Mouse (Mus musculus): ENCODE data around the gene Lrrc41. TPM values are rescaled to one million over a fixed set of nuclear protein-coding genes. Genes with fewer than 3 reads are reported as not detected.

The Lrrc41 gene
- total and polyA plus RNA-seq, 3 experiments, result 44.9 to 109 (median 55.8) TPM

GRCm38 (mm10) chr4:116057559-116057958, 17.5 kb upstream of the Lrrc41 start:
- TF ChIP-seq GATA1 (IDR thresholded peaks at IDR 0.05; ENCODE audit: borderline replicate concordance, low read length) (no peak), CTCF (IDR thresholded peaks at IDR 0.05; ENCODE audit: low read depth, low read length) (no peak), TAL1 (conservative IDR thresholded peaks at IDR 0.05; ENCODE audit: low read depth, low read length) (no peak), GATA2 (IDR thresholded peaks at IDR 0.05; ENCODE audit: borderline replicate concordance, low read depth, low read length) (no peak)
- DNase-seq (ENCODE audit: low spot score), result no peak
- H3K36me3 ChIP-seq (replicated peaks), result no peaks in the 10 kb centered on the region
- H3K4me3 ChIP-seq (ENCODE audit: low read depth, low read length), result no peak overlapping the region
- no peaks in the 10 kb centered on the region for H3K9me3 ChIP-seq (replicated peaks)
- peaks cover 16% of the 10 kb centered on the region for H3K4me1 ChIP-seq (ENCODE audit: insufficient read depth, low read depth, low read length)
- no peak for ATAC-seq (ENCODE audit: extremely low read depth, insufficient number of reproducible peaks, low FRiP score, poor library complexity, severe bottlenecking)
- H3K27me3 ChIP-seq (ENCODE audit: insufficient read depth, low read length), result no peaks in the 10 kb centered on the region

GRCm38 (mm10) chr4:116059012-116059726, 15.9 kb upstream of the Lrrc41 start:
- Histone ChIP-seq H3K9me3 (replicated peaks) (no peaks in the 10 kb centered on the region), H3K4me3 (ENCODE audit: low read depth, low read length) (no peak overlapping the region), H3K4me1 (ENCODE audit: insufficient read depth, low read depth, low read length) (peaks cover 20% of the 10 kb centered on the region), H3K36me3 (replicated peaks) (no peaks in the 10 kb centered on the region), H3K27me3 (ENCODE audit: insufficient read depth, low read length) (no peaks in the 10 kb centered on the region)
- ATAC-seq (ENCODE audit: extremely low read depth, insufficient number of reproducible peaks, low FRiP score, poor library complexity, severe bottlenecking) (no peak), DNase-seq (ENCODE audit: low spot score) (no peak)
- TF ChIP-seq GATA2 (IDR thresholded peaks at IDR 0.05; ENCODE audit: borderline replicate concordance, low read depth, low read length), result no peak
- no peak for TF ChIP-seq CTCF (IDR thresholded peaks at IDR 0.05; ENCODE audit: low read depth, low read length)
- TF ChIP-seq POLR2AphosphoS5 (IDR thresholded peaks at IDR 0.05; ENCODE audit: insufficient replicate concordance, low read depth, low read length), result no peak
- TF ChIP-seq TAL1 (conservative IDR thresholded peaks at IDR 0.05; ENCODE audit: low read depth, low read length), result no peak
- TF ChIP-seq GATA1 (IDR thresholded peaks at IDR 0.05; ENCODE audit: borderline replicate concordance, low read length), result no peak

GRCm38 (mm10) chr4:116063855-116064254, 11.2 kb upstream of the Lrrc41 start:
- H3K4me1 ChIP-seq (ENCODE audit: insufficient read depth, low read depth, low read length), result peaks cover 24% of the 10 kb centered on the region
- peak; percentile 96 for ATAC-seq (ENCODE audit: extremely low read depth, insufficient number of reproducible peaks, low FRiP score, poor library complexity, severe bottlenecking)
- no peaks in the 10 kb centered on the region for H3K27me3 ChIP-seq (ENCODE audit: insufficient read depth, low read length)
- peaks cover 35% of the 10 kb centered on the region for H3K36me3 ChIP-seq (replicated peaks)
- H3K4me3 ChIP-seq (ENCODE audit: low read depth, low read length), result no peak overlapping the region
- TF ChIP-seq POLR2AphosphoS5 (IDR thresholded peaks at IDR 0.05; ENCODE audit: insufficient replicate concordance, low read depth, low read length) (no peak), GATA1 (IDR thresholded peaks at IDR 0.05; ENCODE audit: borderline replicate concordance, low read length) (no peak), GATA2 (IDR thresholded peaks at IDR 0.05; ENCODE audit: borderline replicate concordance, low read depth, low read length) (no peak), CTCF (IDR thresholded peaks at IDR 0.05; ENCODE audit: low read depth, low read length) (no peak), TAL1 (conservative IDR thresholded peaks at IDR 0.05; ENCODE audit: low read depth, low read length) (no peak)
- H3K9me3 ChIP-seq (replicated peaks), result no peaks in the 10 kb centered on the region
- peak; percentile 26 for DNase-seq (ENCODE audit: low spot score)

GRCm38 (mm10) chr4:116070116-116070515, 5.0 kb upstream of the Lrrc41 start:
- DNase-seq (ENCODE audit: low spot score), result no peak
- TF ChIP-seq CTCF (IDR thresholded peaks at IDR 0.05; ENCODE audit: low read depth, low read length) (no peak), TAL1 (conservative IDR thresholded peaks at IDR 0.05; ENCODE audit: low read depth, low read length) (no peak), GATA2 (IDR thresholded peaks at IDR 0.05; ENCODE audit: borderline replicate concordance, low read depth, low read length) (no peak), GATA1 (IDR thresholded peaks at IDR 0.05; ENCODE audit: borderline replicate concordance, low read length) (no peak), POLR2AphosphoS5 (IDR thresholded peaks at IDR 0.05; ENCODE audit: insufficient replicate concordance, low read depth, low read length) (no peak)
- H3K27me3 ChIP-seq (ENCODE audit: insufficient read depth, low read length), result no peaks in the 10 kb centered on the region
- no peak for ATAC-seq (ENCODE audit: extremely low read depth, insufficient number of reproducible peaks, low FRiP score, poor library complexity, severe bottlenecking)
- no peak overlapping the region for H3K4me3 ChIP-seq (ENCODE audit: low read depth, low read length)
- H3K9me3 ChIP-seq (replicated peaks), result no peaks in the 10 kb centered on the region
- H3K4me1 ChIP-seq (ENCODE audit: insufficient read depth, low read depth, low read length), result peaks cover 15% of the 10 kb centered on the region
- peaks cover 67% of the 10 kb centered on the region for H3K36me3 ChIP-seq (replicated peaks)

- H3K4me3 ChIP-seq (ENCODE audit: low read depth, low read length), result peak overlapping the region; percentile 51; the same call in 1 of the 2 replicates
- H3K36me3 ChIP-seq (replicated peaks), result peaks cover 48% of the 10 kb centered on the region
- DNase-seq (ENCODE audit: low spot score), result peak; percentile 21
- H3K27me3 ChIP-seq (ENCODE audit: insufficient read depth, low read length), result no peaks in the 10 kb centered on the region
- TF ChIP-seq POLR2AphosphoS5 (IDR thresholded peaks at IDR 0.05; ENCODE audit: insufficient replicate concordance, low read depth, low read length) (no peak), GATA1 (IDR thresholded peaks at IDR 0.05; ENCODE audit: borderline replicate concordance, low read length) (no peak), TAL1 (conservative IDR thresholded peaks at IDR 0.05; ENCODE audit: low read depth, low read length) (no peak), GATA2 (IDR thresholded peaks at IDR 0.05; ENCODE audit: borderline replicate concordance, low read depth, low read length) (no peak), CTCF (IDR thresholded peaks at IDR 0.05; ENCODE audit: low read depth, low read length) (no peak)
- peaks cover 34% of the 10 kb centered on the region for H3K4me1 ChIP-seq (ENCODE audit: insufficient read depth, low read depth, low read length)
- no peaks in the 10 kb centered on the region for H3K9me3 ChIP-seq (replicated peaks)
- no peak for ATAC-seq (ENCODE audit: extremely low read depth, insufficient number of reproducible peaks, low FRiP score, poor library complexity, severe bottlenecking)
Observed at GRCm38 (mm10) chr4:116073146-116073545, 1.9 kb upstream of the Lrrc41 start.

- Histone ChIP-seq H3K9me3 (replicated peaks) (no peaks in the 10 kb centered on the region), H3K4me1 (ENCODE audit: insufficient read depth, low read depth, low read length) (peaks cover 40% of the 10 kb centered on the region), H3K36me3 (replicated peaks) (peaks cover 47% of the 10 kb centered on the region), H3K27me3 (ENCODE audit: insufficient read depth, low read length) (no peaks in the 10 kb centered on the region), H3K4me3 (ENCODE audit: low read depth, low read length) (peak overlapping the region; percentile 96)
- ATAC-seq (ENCODE audit: extremely low read depth, insufficient number of reproducible peaks, low FRiP score, poor library complexity, severe bottlenecking) (no peak), DNase-seq (ENCODE audit: low spot score) (peak; percentile 45)
- TF ChIP-seq POLR2AphosphoS5 (IDR thresholded peaks at IDR 0.05; ENCODE audit: insufficient replicate concordance, low read depth, low read length) (no peak), CTCF (IDR thresholded peaks at IDR 0.05; ENCODE audit: low read depth, low read length) (0 out of 2 replicates have a peak, but pooled peaks have one; percentile 5)
Observed at GRCm38 (mm10) chr4:116074145-116074675, 859 bp upstream of the Lrrc41 start.
